Mouse (Mus musculus) 3134 (cell line): Measurements from ENCODE around the gene Mrpl45.

Experiments
- DNase-seq: peaks from one replicate; pipeline ENCODE4 v3.0.0-alpha.2; 2011; ENCODE audit warnings: low spot score; ENCODE audit not compliant: insufficient read length; ENCODE audit errors: extremely low read depth

The Mrpl45 gene

DNA sequence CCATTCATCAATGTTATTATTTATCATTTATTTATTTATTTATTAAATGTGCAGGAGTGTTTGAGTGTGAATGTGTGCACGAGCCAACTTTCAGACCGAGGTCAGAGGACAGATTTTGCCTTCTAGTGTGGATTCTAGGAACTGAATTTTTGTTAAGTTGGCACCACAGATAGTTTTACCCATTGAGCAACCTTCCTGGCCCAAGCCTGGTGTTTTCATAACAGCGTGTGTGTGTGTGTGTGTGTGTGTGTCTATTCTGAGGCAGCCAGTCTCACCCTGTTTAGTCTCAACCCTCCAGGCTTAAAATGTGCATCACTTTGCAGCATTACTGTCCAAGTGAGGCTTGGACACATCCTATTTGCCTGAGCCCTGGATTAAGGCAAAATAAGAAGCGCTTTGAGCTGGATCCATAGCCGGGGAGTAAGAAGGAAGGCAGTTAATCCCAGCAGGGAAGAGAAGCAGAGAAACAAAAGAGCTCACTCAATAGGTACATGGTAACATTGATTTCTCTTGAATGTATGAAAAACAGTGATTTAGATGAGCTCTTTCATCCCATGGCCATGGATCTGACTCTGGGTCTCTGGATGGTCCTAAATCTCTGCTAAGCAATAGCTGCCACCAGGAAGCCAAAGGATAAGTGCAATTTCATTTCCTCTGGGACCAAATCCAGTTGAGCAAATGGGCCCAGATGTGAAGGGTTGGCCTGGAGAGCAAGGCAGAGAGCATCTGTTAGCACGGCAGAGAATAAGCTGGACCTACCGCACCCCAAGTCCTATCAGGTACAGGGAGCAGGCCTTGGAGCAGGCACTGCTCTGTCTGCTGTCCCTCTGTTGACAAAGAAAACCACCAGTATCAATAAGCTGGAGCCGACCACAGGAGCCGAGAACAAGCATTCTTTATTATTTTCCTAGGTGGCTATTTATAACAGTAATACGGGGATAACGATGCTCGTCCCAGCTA, 16.0 kb downstream of the Mrpl45 start:
- DNase-seq = no peak

GRCm38 (mm10) chr11:97333044-97333443, 17.5 kb downstream of the Mrpl45 start:
- no peak for DNase-seq

DNA sequence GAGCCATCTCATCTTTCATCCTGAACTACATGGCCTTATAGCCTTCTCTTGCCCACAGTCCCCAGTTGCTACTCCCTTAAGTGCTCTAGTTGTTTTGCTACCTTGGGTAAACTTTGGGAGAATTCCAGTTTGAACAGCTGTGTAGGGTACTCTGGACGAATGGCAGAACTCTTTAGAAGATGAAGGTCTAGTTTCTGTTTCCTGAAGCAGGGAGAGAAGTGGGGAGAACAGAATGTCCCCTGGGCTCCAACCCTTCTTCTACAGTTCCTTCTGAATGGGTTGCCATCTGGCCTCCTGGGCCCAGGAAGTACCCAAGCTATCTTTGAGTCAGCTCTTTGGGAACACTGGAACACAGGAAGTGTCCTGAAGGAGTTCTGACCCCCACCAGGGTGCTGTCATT, 18.4 kb downstream of the Mrpl45 start:
- DNase-seq = no peak

DNA sequence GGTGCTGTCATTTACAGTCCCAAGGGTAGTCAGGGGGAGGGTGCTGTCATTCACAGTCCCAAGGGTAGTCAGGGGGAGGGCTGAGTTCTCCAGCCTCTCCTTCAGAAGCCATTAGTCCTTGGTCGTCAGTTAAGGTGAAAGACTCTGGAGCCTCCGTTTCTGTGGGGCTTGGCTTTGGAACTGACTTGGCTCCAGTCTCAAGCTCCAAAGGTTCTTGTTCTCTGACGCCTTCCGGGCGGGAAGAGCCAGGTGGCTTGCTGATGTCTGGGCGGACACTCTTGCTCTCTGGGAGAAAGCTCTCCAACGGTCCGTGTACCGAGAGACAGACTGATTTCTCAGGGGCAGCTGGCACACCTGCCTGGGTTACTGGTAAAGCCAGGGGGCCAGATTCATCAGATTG, 18.9 kb downstream of the Mrpl45 start:
- no peak for DNase-seq

DNA sequence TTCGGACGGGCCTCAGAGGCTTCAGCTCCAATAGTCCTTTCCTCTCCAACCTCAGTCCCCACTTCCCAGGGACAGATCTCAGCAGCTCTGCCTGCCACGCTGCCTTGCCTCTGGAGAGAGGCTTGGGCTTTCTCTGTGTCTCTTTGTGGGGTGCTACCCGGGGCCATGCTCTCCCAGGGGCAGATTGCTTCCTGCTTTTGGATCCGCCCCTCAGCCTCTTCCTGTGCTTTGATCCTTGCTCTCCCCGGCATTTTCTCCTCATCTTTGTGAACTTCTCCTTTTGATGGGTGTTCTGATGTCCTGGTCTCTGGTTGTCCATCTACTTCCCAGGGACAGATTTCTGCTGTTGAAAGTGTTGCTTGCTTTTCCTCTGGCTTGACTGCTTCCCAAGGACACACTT, 20.7 kb downstream of the Mrpl45 start:
- DNase-seq = no peak

GRCm38 (mm10) chr11:97336751-97337345, 21.3 kb downstream of the Mrpl45 start:
- DNase-seq = no peak

DNA sequence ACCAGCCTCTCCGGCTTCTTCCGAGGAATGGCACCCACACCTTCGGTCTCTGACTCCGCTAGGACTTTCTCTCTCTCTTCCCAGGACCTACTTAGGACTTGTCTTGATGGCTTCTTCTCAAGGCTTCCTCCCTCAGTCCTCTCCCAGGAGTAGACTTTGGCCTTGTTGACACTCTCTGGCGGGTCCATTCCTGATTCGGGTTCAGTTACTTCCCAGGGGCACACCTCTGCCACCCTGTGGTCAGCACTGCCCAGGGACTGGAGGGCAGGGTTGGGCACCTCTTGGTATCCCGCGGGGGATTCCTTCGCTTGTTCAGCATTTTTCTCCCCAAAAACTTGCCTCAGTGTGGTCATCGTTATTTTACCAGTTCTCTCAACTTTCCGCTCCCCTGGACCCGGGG, 21.8 kb downstream of the Mrpl45 start:
- DNase-seq = no peak

DNA sequence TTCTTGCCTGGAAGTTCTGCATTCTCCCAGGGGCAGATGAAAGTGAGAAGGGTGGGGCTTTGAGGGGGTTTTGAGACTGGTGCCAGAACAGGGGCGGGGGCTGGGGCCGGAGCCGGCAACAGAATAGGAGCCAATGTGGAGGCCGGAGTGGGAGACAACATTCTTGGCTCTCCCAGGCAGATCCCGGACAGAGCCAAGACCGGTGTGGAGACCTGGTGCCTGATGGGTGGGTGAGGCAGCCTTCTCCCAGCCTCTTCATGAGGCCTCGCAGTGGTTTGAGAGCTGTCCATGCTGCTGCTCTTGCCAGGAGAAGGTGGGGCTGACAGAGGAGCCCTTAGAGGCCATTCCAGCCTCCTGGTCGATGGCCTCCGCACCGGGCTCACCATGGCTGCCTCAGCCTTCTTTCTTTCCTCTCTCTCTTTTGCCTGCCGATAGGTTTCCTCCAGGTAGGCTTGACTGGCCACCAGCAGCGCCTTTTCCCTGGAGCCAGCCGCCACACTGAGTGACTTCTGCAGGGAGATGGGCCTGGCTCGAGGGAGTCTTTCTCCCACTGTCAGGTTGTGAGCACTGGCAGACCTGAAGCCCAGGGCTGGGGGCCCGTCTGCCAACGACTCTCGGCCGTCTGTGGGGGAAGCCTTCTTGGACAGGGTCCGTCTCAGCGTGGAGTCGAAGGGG, 22.9 kb downstream of the Mrpl45 start:
- DNase-seq = no peak

DNA sequence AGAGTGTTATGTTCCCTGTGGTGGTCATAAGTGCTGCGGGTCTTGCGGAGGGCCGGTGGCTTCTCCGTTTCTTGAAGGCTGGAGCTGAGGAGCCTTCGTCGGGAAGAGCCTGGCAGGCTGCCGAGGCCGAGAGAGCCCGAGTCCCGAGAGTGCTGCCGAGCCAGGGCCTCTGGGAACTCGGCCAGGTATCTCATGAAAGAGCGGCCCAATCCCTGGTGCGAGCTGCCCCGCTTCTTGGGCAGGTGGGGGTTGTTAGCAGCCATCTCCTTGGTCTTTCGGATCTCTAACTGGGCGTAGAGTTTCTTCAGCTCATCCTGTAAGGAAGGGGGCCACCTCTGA, 23.4 kb downstream of the Mrpl45 start:
- DNase-seq = peak; percentile 56

- no peak for DNase-seq
These were observed 27.7 kb downstream of the Mrpl45 start for GRCm38 (mm10) chr11:97343175-97343574.

DNA sequence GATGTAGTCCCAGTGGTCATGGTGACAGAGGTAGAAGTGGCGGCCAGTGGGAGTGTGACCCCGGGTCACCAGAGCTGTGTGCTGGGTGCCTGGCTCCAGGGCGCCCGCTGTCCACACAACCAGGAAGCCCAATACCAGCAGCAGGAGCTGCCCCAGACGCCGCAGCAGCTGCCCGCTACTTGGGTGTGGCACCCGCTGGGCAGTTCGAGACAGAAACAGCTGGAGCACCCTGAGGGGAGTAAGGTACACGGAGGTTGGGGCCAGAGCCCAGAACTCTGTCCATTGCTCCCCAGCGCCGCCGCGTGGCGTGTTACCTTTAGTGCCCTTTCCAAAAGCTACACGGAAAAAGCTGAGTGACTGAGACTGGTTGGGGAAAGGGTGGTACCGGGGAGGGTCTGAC, 28.1 kb downstream of the Mrpl45 start:
- DNase-seq = peak; percentile 66

GRCm38 (mm10) chr11:97345446-97345845, 29.9 kb downstream of the Mrpl45 start:
- no peak for DNase-seq

DNA sequence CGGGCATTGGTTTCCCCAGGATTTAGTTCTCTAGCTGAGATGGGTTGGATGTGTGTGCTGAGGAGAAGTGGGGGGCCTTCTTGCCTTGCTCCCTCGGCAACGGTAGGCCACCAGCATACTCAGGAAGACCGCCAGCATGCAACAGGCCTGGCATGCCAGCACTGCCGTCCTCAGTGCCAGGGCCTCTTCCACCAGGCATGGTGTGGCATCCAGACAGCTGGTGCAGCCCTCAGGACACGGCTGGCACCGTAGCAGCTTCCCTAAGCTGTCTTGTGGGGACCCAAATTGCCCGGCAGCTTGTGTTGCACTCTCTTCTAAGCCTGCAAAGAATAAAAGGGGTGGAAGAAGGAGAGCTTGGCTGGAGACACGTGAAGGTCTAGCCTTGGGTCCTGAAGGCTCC, 30.9 kb downstream of the Mrpl45 start:
- DNase-seq = no peak

DNA sequence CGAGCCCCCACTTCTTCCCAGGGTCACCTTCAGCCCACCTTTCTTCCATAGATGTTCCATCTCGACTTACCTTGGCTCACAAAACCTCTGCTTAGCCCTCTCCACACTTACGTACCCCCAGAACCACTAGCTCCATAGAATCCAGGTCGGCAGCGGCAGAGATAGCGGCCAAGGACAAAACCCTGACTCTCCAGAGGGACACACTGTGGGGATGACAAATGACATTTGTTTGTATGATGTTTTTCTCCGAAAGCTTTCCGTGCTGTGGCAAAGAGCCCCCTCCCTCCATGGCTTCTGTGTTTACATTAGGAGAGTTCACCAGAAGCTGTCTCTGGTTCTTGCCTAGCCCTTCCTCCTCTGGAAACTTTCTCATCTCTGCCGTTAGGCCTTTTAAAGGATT, 31.8 kb downstream of the Mrpl45 start:
- DNase-seq = no peak

DNA sequence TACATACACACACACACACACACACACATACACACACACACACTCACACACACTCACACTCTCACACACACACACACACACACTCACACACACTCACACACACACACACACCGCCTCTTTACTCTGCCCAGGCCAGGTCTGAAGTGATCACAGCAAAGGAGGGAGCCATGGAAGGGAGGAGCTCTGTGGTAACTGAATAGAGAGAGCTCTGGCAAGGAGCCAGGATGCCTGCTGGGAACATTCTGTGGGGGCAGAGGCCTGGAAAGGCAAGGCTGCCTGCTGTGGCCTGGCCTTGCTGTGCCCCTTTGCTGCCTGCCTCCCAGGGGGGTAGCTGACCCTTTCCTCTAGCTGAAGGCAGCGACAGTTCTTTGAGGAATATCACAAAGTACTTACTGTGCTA, 34.5 kb downstream of the Mrpl45 start:
- peak; percentile 61 for DNase-seq

- DNase-seq = no peak
These were observed 36.6 kb downstream of the Mrpl45 start, which contains the start of gene Gpr179 for GRCm38 (mm10) chr11:97352027-97352684. Gpr179 (minus strand) TSS chr11:97352077.

- no peak for DNase-seq
These were observed 37.5 kb downstream of the Mrpl45 start for GRCm38 (mm10) chr11:97352935-97353597.

- DNase-seq = no peak
These were observed 39.1 kb downstream of the Mrpl45 start for GRCm38 (mm10) chr11:97354646-97355045.

- DNase-seq = no peak
These were observed 39.7 kb downstream of the Mrpl45 start for GRCm38 (mm10) chr11:97355247-97355646.

DNA sequence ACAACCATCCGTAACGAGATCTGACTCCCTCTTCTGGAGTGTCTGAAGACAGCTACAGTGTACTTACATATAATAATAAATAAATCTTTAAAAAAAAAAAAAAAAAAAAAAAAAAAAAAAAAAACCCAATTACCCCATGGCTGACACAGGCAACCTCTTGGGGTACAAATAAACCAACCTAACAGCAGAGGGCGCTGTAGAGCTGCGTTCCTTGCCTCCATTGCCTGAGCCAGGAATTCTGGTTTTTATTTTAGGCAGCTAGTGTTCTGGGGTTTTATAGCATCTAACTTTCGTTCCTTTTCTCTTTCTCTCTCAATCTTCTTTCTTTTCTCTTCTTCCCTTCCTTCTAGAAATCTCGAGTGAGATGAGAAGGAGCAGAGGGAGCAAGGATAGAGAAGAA, 42.1 kb downstream of the Mrpl45 start:
- DNase-seq = peak; percentile 38
